Mouse (Mus musculus) testis, adult 2 months (tissue): Measurements from ENCODE around the gene Cpsf7.

ENCODE experiments used
- CTCF ChIP-seq: fragments of 200-500 bp; IDR thresholded peaks from 2 replicates; pipeline ENCODE4 v1.5.1; 2012; ENCODE audit warnings: low read depth, mild to moderate bottlenecking, inconsistent platforms, low read length, moderate library complexity; ENCODE audit not compliant: control insufficient read depth, insufficient read depth, insufficient replicate concordance
- POLR2A ChIP-seq: fragments of 200-500 bp; IDR thresholded peaks from 2 replicates; pipeline ENCODE4 v1.6.1; 2012; ENCODE audit warnings: low read depth, mild to moderate bottlenecking, inconsistent platforms, low read length, moderate library complexity; ENCODE audit not compliant: control insufficient read depth

DNA sequence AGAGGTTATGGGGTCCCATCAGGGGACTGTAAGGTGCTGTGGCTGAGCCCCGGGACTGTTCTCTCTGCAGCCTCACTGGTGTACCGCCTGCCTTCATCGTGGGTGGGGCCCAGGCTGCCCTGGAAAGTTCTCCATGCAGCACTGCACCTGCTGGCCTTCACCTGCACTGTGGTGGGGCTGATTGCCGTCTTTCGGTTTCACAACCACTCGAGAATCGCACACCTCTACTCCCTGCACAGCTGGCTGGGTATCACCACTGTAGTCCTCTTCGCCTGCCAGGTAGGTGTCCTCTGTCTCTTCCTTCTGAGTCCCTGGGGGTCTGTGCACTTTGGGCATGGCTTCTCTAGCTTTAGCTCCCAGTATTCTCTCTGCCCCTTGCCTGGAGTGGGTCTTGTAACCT, 60.0 kb downstream of the Cpsf7 start:
- TF ChIP-seq CTCF, result no peak
- no peak for TF ChIP-seq POLR2A
